Mouse (Mus musculus): ENCODE measurements around the gene Ccdc187. TPM values are rescaled to one million over a fixed set of nuclear protein-coding genes. Genes with fewer than 3 reads are reported as not detected.

Ccdc187 gene
- total RNA-seq, 2 experiments from 2014 or later: not detected

DNA sequence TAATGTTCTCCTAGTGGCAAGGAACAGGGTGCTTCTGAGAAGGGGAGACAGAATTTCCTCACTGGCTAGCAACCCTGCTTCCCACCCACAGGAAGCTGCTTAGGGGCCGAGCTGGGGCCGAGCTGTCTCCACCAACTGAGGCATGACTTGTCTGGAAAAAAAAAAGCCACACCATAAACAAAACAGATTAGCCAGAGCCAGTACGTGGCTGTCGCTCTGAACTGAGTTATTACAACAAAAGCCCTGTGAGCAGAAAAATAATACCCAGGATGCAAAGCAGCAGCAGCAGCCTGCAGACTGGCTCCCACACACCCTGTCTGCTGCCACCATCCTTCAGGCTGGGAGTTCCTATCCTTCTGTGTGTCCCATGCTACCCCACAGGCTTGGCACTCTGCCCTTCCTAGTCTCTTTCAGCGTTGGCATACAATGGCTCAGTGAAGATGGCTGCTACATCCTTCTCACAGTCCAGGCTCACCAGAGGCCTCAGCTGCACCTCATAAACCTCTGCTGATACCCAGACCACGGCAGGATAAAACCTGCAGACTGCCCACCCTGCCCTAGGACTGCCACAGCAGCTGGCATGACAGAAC, 2.3 kb upstream of the Ccdc187 start:
- ATAC-seq (replicated peaks; ENCODE audit: low FRiP score, low TSS enrichment, poor library complexity, severe bottlenecking): no peak

DNA sequence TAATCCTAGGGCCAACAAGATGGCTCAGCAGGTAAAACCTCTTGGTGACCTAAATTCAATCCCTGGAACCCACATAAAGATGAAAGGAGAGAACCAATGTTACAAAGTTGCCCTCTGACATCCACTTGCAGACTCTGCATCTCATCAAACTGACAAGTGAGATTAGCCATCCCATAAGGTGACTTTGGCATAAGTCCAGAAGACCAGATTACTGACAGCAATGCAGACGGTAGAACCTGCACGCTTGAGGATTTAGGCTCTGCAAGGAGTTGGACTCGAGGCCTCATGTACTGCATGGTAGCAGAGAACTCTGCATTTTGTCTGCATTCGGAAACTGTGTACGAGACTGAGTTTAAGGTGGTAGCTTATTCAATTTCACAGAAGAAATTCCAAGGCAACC, 4.2 kb downstream of the Ccdc187 start:
- ATAC-seq (replicated peaks; ENCODE audit: low FRiP score, low TSS enrichment, poor library complexity, severe bottlenecking): no peak

DNA sequence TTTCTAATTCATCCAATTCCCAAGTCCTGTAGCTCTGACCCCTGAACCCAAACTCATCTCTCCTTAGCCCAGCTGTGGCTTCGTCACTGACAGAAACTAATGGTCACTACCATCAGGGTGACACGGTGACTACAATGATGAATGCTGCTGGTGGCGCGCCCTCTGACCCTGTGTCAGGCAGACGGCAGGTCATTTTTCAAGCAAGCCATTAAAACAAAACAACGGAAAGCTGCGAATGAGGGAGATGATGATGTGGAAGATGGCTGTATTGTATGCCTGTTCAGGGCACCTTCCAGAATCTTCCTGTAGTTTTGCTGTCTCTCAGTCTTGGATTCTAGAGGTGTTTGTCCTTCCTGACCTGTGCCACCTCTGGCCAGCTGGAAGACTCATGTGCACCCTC, 8.0 kb downstream of the Ccdc187 start:
- no peak for ATAC-seq (replicated peaks; ENCODE audit: low FRiP score, low TSS enrichment, poor library complexity, severe bottlenecking)

DNA sequence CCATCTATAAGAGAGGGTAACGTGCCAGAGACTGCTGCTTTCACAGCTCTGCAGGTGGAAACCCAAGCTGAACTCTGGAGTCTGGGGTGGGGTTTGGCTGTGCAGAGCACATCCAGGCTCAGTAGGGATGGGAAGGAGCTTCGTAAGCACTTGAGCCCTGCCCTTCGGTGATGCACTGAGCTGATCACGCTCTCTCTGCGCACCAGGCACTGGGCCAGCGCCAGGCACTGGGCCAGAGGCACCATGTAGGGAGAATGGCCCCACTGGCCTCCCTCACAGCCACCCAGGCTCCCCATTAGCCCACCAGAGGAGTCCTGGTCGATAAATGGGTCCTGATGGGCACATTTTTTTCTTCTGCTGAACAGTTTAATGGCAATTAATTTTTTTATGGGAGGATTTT, 8.6 kb downstream of the Ccdc187 start:
- no peak for ATAC-seq (replicated peaks; ENCODE audit: low FRiP score, low TSS enrichment, poor library complexity, severe bottlenecking)

DNA sequence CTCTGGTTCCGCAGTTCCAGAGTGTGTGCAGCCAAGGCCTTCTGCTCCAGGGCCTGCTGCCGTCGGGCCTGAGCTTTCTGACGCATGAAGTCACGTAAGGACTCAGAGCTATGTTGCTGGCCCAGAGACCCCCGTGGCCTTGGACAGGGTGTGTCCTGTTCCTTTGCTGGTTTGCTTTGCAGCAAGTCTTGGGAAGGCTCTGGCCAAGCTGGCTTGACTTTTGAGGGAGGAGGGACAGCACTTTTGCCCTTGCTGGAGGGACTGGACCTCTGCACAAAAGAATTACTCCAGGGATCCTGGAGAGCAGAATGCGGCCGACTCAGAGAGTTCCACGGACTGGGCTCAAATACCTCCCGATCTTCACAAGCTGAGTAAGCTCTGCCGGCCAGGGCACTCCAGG, 13.8 kb downstream of the Ccdc187 start:
- ATAC-seq (replicated peaks; ENCODE audit: low FRiP score, low TSS enrichment, poor library complexity, severe bottlenecking): no peak

DNA sequence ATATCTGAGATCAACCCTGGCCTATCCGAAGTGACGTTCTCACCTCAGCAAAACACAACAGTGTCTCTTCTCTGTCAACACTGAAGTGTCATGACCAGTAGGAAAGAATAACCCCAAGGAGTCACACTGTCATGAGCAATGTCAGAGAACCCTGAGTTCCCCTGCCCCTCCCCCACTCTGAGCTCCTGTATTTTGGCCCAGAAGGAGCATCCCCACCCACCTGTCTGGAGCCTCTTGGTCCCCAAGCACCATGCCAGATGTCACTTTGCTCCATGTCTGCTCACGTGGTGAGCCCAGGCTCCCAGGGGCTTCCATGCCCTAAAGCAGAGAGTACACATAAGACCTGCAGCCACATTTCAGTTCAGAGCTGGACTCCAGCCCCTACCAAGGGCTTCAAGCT, 14.6 kb downstream of the Ccdc187 start:
- ATAC-seq (replicated peaks; ENCODE audit: low FRiP score, low TSS enrichment, poor library complexity, severe bottlenecking): no peak

DNA sequence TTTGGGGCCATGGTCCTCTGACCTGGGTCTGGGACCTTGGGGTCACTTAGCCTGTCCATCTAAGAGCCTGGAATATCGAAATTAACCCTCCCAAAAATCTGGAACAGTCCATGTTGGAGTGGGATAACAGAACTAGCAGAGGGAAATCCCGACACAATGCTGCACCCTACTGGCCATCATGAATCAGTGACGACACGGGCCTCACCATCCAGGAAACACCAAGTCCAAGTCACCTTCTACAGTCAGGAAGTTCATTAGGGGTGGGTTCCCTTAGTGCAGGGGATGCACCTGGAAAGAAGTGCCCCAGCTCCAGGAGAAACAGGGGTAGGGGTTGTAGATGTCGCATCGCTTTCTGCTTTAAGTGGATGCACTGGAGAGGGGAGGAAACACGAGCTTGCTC, 20.7 kb downstream of the Ccdc187 start:
- ATAC-seq (replicated peaks; ENCODE audit: low FRiP score, low TSS enrichment, poor library complexity, severe bottlenecking): peak; percentile 39; the same call in 1 of the 2 replicates

DNA sequence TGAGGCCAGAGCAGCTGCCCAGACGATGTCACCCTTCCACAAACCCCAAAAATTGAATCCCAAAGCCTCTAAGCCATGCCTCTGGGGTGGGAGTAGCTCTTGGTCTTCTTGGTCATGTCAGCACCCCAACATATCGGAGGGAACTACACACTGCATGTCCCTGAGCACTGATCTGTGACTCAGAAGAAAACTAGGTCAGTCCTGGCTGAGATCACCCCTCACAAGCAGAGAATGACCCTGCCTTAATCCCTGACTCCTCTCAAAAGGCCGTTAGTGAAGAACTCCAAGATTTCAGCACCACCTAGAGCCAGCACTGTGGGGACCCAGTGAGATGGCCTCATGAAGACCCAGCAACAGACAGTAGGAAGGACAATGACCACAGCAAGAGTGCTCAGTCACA, 26.1 kb downstream of the Ccdc187 start:
- ATAC-seq (replicated peaks; ENCODE audit: low FRiP score, low TSS enrichment, poor library complexity, severe bottlenecking): no peak

DNA sequence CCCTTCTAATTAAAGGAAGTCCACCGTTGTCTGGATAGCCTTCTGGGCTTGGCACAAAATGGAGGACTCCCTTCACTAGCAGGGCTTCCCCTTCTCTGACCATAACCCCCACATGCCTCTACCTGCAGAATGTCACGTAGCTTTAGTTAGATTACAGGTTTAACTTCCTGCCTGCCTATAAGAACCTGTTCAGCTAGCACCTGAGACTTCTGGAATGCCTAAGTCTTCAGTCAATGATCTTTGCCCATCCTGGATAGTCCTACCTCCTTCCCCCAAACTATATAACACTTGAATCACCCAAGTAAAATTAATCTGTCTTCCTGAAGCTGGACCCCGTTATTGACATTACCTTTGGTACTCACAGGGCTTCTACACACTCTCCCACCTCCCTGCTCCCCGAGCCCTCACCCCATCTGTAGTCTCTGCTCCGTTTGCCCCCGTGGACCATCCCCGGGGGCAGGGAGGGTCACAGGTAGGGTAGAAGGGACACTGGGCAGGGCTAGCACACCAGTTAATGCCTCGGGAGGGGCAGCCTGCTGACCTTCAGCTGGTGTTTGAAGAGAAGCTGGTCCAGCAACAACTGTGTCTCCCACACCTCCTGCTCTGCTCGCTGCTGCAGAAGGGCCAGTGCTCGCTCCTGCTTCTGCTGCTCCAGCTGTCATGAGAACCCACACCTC, 28.2 kb downstream of the Ccdc187 start:
- ATAC-seq (replicated peaks; ENCODE audit: low FRiP score, low TSS enrichment, poor library complexity, severe bottlenecking): no peak

DNA sequence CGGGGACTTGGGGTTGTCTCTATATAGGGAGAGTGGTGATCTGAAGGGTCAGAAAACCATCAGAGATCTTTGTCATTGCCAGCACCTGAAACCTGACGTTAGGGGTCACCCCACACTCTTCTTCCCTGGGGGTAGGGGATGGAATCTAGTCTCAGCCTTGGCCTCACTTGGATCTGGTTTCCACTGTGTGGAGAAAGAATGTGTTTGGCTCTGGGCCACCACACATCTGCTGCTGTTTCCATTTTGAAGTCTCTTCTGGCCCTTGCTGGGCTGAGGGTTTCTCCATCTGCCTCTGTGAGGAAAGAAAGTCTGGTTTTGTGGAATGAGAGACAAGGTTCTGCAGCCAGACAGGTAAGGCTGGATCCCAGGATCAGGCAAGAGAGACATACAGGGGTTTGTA, 29.3 kb downstream of the Ccdc187 start:
- no peak for ATAC-seq (replicated peaks; ENCODE audit: low FRiP score, low TSS enrichment, poor library complexity, severe bottlenecking)

DNA sequence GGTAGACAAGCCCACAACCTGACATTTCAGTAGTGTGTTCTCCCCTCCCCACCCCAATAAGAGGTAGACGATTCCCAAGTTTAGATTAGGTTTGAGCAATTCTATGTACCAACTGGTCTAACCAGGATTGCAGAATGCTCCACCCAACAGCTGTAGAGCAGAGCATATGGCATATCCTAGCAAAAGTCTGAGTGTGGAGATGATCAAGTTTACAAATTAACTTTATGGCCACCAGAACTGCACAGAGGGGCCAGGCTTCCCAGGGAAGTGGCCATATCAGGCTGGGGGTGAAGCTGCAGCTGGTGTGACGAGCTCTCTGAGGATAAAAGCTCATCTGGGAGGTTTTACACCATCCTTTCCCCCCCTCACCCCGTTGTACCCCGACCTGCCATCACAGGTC, 29.7 kb downstream of the Ccdc187 start:
- no peak for ATAC-seq (replicated peaks; ENCODE audit: low FRiP score, low TSS enrichment, poor library complexity, severe bottlenecking)

DNA sequence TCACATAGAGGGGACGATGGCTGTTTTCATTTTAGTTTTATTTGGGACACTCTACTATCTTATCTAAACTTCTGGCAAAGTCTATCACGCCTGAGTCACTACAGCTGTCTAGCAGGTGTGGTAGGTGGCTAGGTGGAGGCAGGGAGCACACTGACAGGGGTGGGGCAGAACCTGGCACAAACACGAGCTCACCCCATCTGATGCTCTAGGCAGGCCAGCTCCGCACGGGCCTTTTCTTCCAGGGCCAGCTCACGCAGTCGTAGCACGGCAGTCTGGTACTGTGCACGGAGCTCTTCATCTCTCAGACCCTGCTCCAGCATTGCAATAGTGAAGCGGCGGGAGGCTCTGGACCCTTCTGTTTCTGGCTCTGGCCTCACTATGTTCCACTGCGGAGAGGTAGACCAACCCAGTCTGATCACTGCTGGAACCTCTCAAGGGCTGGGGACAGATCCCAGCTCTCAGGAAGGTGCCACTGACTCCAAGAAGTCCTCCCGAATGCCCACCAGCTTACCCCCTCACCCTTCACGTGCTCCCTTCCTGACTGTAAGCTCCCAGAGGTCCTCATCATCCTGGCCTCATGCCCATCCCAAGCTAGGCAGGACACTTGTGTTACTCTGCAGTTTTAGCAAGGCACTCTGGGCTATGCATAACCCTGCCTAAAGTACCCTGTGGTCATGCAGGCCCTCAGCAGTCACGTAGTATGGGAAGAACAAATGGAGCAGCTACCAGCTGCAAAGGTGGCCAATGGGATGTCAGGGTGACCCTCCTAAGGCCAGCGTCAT, 36.9 kb downstream of the Ccdc187 start:
- ATAC-seq (replicated peaks; ENCODE audit: low FRiP score, low TSS enrichment, poor library complexity, severe bottlenecking): no peak

DNA sequence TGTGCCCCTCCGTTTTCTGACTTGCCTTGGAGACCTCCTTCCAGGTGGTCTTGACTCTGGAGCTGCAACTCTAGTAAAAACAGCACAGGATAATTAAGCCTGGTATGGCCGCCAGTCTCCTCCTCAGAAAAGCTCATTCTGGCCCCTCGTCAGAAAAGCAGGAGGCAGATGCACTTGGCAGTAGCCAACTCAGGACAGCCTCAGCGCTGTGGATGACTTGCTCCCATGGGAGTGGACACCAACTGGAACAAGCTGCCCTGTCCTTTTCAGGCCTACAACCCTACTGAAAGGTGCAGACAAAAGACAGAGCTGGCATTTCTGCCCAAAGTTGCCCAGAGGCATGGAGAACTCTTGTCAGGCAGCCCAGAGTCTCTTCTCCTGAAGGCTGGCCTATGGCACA, 39.5 kb downstream of the Ccdc187 start:
- no peak for ATAC-seq (replicated peaks; ENCODE audit: low FRiP score, low TSS enrichment, poor library complexity, severe bottlenecking)

DNA sequence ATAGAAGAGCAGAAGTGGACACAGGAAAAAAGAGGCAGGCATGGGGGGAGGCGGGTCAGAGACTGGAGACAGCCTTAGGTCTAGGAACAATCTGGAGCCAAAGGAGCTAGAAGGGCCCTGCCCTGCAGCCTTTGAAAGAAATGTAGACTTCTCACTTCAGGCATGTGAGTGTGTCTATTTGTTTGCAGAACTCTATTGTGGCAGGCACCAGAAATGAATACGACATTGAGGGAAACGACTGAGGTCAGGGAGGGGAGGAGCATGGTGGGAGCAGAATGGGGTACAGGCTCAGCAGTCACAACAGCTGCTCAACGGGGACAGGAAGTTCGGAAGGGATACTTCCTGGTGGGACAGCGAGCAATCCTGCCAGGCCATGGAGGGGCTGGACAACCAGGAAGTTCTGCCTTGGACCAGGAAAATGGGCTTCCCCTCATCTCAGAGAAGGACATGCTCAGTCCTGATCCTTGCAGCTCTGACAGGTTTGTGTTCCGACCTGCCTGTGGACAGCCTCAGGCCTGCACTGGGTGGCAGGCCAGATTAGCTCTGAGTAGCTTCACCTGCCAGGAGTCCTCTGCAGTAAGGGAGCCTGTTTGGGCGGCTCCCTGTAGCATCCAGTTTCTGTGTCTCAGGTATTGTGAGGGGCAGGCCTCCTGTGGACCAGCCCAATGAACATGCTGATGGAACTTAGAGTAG, 41.7 kb downstream of the Ccdc187 start:
- ATAC-seq (replicated peaks; ENCODE audit: low FRiP score, low TSS enrichment, poor library complexity, severe bottlenecking): no peak

DNA sequence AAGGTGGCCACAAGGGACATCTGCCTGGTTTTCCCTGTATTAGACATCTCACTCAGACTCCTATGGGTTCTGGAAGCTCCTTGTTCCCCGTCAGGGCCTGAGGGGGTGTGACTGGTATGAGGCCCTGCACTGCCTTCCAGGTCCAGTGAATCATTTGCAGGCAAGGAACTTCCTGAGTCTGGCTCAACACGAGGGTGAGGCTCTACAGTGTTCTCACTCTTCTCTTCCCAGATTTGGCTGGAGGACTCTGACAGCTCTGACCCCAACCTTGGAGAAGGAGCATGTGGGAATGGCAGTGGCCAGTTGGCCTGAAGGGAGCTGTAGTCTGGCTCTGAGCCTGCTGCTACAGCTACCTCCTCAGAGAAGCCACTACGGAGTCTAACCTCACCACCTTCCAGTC, 46.8 kb downstream of the Ccdc187 start:
- no peak for ATAC-seq (replicated peaks; ENCODE audit: low FRiP score, low TSS enrichment, poor library complexity, severe bottlenecking)

DNA sequence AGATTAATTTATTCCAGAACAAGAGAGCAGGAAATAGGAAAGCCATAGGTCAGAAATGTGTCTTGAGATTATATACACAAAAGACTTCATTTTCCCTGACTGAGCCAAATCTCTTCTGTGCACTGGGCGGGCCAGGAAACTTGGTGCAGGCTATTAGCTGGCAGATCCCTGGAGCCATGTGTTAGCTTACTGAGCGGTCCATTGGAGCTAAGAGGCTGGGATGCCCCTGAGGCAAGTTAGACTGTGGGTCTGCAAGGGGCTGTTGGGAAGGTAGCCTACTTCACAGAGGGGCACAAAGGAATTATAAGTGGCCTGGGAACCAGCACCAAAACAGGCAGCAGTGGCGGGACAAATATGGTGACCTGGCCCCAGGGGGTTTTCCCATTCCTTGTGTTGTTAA, 53.5 kb downstream of the Ccdc187 start:
- no peak for ATAC-seq (replicated peaks; ENCODE audit: low FRiP score, low TSS enrichment, poor library complexity, severe bottlenecking)

DNA sequence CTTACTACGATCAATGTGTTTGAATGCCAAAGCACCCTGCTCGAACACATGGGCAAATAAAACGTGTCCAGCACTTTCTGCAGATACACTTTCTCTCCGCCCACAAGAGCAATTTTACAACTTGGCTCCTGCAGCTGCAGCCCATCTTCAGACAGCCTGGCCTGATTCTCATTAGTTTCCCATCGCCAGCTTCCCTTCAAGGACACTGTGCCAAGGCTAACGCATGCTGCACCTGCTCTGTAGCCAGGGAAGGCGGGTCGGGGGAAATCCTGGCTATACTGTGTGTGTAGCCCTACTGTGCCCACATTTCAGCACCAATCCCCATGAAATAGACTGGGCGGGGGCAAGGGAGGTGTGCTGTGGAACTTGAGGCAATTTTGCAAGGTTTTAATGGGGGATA, 54.0 kb downstream of the Ccdc187 start:
- ATAC-seq (replicated peaks; ENCODE audit: low FRiP score, low TSS enrichment, poor library complexity, severe bottlenecking): no peak

DNA sequence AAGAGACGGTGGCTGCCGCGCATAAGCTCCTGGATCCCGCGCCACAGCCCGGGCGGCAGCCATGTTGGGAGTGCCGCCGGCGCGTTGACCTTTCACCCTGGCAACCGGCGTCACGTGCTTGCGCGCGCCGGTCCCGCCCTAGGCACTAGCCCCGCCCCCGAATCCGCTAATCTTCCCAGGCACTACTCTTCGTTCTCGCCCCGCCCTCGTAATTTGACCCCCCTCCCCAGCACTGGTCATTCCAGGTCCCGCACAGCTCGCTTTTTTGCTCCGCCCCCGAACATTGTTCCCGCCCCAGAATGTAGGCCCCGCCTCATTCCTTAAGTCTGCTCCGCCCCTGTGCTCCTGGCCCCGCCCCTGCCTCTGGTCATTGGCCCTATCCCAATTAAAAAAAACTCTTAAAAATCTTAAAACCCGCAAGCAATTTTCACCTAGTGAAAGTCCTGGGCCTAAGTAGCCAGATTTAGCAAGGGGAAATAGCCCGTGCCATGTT, 57.0 kb downstream of the Ccdc187 start, which contains the start of gene Qsox2:
Qsox2 (minus strand) TSS at position 236 of the 493 bp plus-strand sequence.
- peak; percentile 84 for ATAC-seq (replicated peaks; ENCODE audit: low FRiP score, low TSS enrichment, poor library complexity, severe bottlenecking)

DNA sequence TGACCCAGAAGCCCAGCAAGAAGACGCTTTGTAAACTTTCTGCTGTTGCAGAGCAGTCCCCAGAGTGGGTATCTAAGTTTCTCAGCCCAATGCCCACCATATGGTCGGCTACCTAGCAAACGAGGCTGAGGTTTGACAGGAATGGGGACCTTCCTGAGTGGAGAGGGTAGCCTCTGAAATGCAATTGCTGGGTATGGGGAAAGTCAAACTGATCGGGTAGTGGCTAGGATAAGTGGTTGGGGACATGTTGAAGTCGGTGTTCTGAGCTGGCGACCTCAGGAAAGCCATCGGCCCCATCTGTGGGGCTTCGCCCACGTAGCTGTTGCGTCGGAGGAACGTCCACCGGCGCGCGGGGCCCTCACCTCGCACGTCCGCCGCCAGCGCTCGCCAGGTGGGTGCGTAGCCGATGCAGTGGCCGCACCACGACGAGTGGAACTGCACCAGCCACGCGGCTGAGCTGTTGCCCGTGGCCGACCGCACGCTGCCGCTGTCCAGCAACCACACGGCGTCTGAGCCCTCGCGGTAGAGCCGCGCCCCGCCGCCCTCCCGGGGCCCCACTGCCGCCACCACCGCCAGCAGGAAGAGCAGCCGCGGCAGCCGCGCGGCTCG, 57.6 kb downstream of the Ccdc187 start:
- ATAC-seq (replicated peaks; ENCODE audit: low FRiP score, low TSS enrichment, poor library complexity, severe bottlenecking): 0 out of 2 replicates have a peak, but pooled peaks have one; percentile 6

DNA sequence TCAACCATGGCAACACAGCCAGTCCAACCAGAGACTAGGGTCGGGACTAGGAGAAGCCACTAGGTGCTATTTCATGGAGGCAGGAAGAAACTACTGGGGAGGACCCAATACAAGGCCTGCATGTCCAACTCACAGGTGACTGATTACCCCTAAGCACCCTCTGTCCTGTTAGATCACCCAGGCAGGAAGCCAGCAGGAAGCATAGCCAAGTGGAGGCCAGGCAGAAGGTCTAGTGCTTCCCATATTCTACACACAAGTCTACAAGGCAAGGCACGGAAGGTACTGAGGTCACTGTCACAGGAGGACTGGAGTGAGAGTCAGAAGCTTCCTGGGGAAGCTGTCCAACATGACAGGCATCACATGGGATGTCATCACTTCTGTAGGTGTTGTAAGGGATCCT, 59.6 kb downstream of the Ccdc187 start:
- no peak for ATAC-seq (replicated peaks; ENCODE audit: low FRiP score, low TSS enrichment, poor library complexity, severe bottlenecking)

Measured in megakaryocyte-erythroid progenitor cell, adult 5-6 weeks (primary cell).